Mouse (Mus musculus): Measurements from ENCODE around the gene Gm21891. TPM values are rescaled to one million over a fixed set of nuclear protein-coding genes. Genes with fewer than 3 reads are reported as not detected.
"Not testable (repeated sequence)": the region's sequence is repeated elsewhere in the genome, so short reads cannot be mapped to it uniquely, and the experiment has no call there.

The Gm21891 gene
- not detected in 2 replicates for total RNA-seq (2015; ENCODE audit: low replicate concordance)
- not detected in 2 replicates for total RNA-seq (2017; ENCODE audit: low replicate concordance)

GRCm38 (mm10) chrY:13133392-13133791 lies at the start of gene Gm21891:
Gm21891 (minus strand) TSS chrY:13133492.
- ATAC-seq (replicated peaks; ENCODE audit: low FRiP score, poor library complexity, severe bottlenecking), result not testable (repeated sequence)

GRCm38 (mm10) chrY:13161668-13162067 lies 28.4 kb upstream of the Gm21891 start, which contains the start of gene Gm21425:
Gm21425 (plus strand) TSS chrY:13161968.
- ATAC-seq (replicated peaks; ENCODE audit: low FRiP score, poor library complexity, severe bottlenecking), result not testable (repeated sequence)

Other genes with a start within 250 kb of the Gm21891 start
- gene Gm20807, start 90.6 kb downstream of the Gm21891 start, total RNA-seq (2015; ENCODE audit: low replicate concordance), result not detected in 2 replicates
- gene Gm20807, start 90.6 kb downstream of the Gm21891 start, total RNA-seq (2017; ENCODE audit: low replicate concordance), result not detected in 2 replicates
- gene Gm21425, start 28.5 kb upstream of the Gm21891 start, total RNA-seq (2015; ENCODE audit: low replicate concordance), result not detected in 2 replicates
- gene Gm21425, start 28.5 kb upstream of the Gm21891 start, total RNA-seq (2017; ENCODE audit: low replicate concordance), result not detected in 2 replicates
- gene Gm21828, start 90.4 kb upstream of the Gm21891 start, total RNA-seq (2015; ENCODE audit: low replicate concordance), result not detected in 2 replicates
- not detected in 2 replicates for gene Gm21828, start 90.4 kb upstream of the Gm21891 start, total RNA-seq (2017; ENCODE audit: low replicate concordance)
- not detected in 2 replicates for gene Gm21440, start 118.9 kb upstream of the Gm21891 start, total RNA-seq (2015; ENCODE audit: low replicate concordance)
- gene Gm21440, start 118.9 kb upstream of the Gm21891 start, total RNA-seq (2017; ENCODE audit: low replicate concordance), result not detected in 2 replicates
- not detected in 2 replicates for gene Gm21454, start 119.0 kb upstream of the Gm21891 start, total RNA-seq (2015; ENCODE audit: low replicate concordance)
- gene Gm21454, start 119.0 kb upstream of the Gm21891 start, total RNA-seq (2017; ENCODE audit: low replicate concordance), result not detected in 2 replicates
- not detected in 2 replicates for gene Gm21725, start 215.6 kb upstream of the Gm21891 start, total RNA-seq (2015; ENCODE audit: low replicate concordance)
- gene Gm21725, start 215.6 kb upstream of the Gm21891 start, total RNA-seq (2017; ENCODE audit: low replicate concordance), result not detected in 2 replicates